Mouse (Mus musculus): ENCODE measurements around the gene Ms4a15. TPM values are rescaled to one million over a fixed set of nuclear protein-coding genes. Genes with fewer than 3 reads are reported as not detected.

Gene Ms4a15
- polyA plus RNA-seq, 1 experiment, result 1.9 TPM

DNA sequence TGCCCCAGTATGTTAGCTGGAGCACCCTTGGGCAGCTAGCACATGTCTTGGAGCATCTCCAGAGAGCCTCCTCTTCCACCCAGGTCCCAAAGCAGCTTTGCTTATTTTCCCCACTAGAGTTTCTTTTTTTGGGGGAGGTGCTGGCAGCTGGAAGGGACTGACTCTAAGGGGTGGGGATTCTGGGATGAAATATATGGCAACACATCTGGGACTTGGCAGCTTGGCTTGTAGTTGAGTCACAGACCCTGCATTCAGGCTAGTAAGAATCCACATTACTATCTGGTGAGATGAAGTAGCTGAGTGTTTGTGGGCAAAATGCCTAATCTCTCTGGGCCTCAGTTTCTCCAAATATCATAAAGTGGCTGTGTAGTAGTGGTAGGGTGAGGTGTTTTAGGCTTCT, 1.1 kb downstream of the Ms4a15 start:
- peaks cover 4% of the 10 kb centered on the region for H3K36me3 ChIP-seq (ENCODE audit: control insufficient read depth, insufficient read depth, low read length)
- no peaks in the 10 kb centered on the region for H3K27me3 ChIP-seq (ENCODE audit: control insufficient read depth, insufficient read depth, low read length)
- TF ChIP-seq POLR2A (IDR thresholded peaks at IDR 0.05; ENCODE audit: low read depth, low read length), result no peak
- no peak for TF ChIP-seq CTCF (IDR thresholded peaks at IDR 0.05; ENCODE audit: extremely low read depth, insufficient read length, insufficient replicate concordance, low read depth, low read length)
- no peak overlapping the region for H3K27ac ChIP-seq (ENCODE audit: insufficient read depth, low read depth, low read length)
- peaks cover 9% of the 10 kb centered on the region; the same call in 1 of the 2 replicates for H3K4me1 ChIP-seq (ENCODE audit: control insufficient read depth, insufficient read depth, insufficient read length, low read length)
- no peak overlapping the region for H3K4me3 ChIP-seq (ENCODE audit: low read depth, low read length)

DNA sequence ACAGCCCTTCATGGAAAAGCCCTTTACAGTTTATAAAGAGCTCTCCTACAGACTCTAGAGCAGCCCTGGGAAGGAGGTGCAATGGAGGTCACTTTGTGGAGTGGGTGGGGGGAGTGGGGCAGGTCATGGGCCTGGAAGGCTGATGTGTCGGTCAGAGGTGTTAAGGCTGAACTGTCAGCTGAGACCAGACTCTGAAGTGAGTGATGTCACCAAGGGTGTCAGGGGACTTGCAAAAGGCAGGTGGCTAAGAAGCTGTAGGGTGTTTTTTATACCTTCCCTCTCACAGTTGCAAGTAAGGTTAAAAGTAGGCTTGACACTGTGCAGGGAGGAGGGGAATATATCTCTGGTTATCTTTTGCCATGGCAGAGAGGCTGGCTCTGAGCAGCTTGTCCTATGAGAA, 2.3 kb downstream of the Ms4a15 start:
- H3K4me3 ChIP-seq (ENCODE audit: low read depth, low read length), result no peak overlapping the region
- no peak overlapping the region for H3K27ac ChIP-seq (ENCODE audit: insufficient read depth, low read depth, low read length)
- H3K4me1 ChIP-seq (ENCODE audit: control insufficient read depth, insufficient read depth, insufficient read length, low read length), result peaks cover 9% of the 10 kb centered on the region; the same call in 1 of the 2 replicates
- H3K36me3 ChIP-seq (ENCODE audit: control insufficient read depth, insufficient read depth, low read length), result 0 out of 2 replicates have a peak, but pooled peaks cover under 1% of the 10 kb centered on the region
- no peak for TF ChIP-seq POLR2A (IDR thresholded peaks at IDR 0.05; ENCODE audit: low read depth, low read length)
- TF ChIP-seq CTCF (IDR thresholded peaks at IDR 0.05; ENCODE audit: extremely low read depth, insufficient read length, insufficient replicate concordance, low read depth, low read length), result no peak
- H3K27me3 ChIP-seq (ENCODE audit: control insufficient read depth, insufficient read depth, low read length), result no peaks in the 10 kb centered on the region
- WGBS, result 54% methylated on average over 1 of the region's 1 CpGs

DNA sequence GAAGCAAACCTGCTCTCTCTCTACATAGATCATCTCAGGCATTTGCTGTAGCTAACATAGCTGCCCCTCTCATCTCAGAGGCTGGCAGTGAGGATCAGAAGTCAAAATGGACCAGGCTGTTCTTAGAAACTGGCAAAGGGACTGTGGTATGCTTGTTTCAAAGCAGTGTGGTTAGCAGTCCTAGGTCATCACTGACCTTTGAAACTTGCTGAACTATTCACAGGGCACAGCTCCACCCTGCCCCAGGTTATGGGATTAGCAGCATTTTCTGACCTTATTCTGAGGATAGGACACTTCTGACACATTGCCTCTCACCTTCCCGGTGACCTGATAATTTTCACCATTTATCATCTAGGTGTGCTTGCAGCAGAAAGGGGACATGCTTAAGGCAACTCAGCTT, 4.5 kb downstream of the Ms4a15 start:
- peaks cover 9% of the 10 kb centered on the region; the same call in 1 of the 2 replicates for H3K4me1 ChIP-seq (ENCODE audit: control insufficient read depth, insufficient read depth, insufficient read length, low read length)
- 41% methylated on average over 1 of the region's 1 CpGs for WGBS
- no peaks in the 10 kb centered on the region for H3K27me3 ChIP-seq (ENCODE audit: control insufficient read depth, insufficient read depth, low read length)
- no peak overlapping the region for H3K4me3 ChIP-seq (ENCODE audit: low read depth, low read length)
- no peaks in the 10 kb centered on the region for H3K36me3 ChIP-seq (ENCODE audit: control insufficient read depth, insufficient read depth, low read length)
- TF ChIP-seq CTCF (IDR thresholded peaks at IDR 0.05; ENCODE audit: extremely low read depth, insufficient read length, insufficient replicate concordance, low read depth, low read length) (no peak), POLR2A (IDR thresholded peaks at IDR 0.05; ENCODE audit: low read depth, low read length) (no peak)
- no peak overlapping the region for H3K27ac ChIP-seq (ENCODE audit: insufficient read depth, low read depth, low read length)

DNA sequence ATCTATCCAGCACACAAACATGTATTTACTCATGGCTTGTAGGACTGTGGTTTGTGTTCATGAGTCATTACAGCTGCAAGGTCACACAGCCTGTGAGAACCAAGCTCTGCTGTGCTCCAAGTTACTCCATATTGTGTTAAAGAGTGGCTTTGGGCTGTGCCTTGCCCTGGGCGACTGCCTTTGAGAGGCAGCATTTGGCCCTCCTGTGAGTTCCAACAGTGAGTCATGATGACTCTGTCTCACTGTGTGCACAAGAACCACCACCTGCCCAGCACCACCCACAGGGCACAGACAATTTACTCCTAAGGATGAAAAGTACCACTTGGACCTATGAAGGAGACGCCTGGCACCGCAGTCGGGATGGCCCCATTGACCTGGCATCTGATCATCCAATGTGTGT, 7.2 kb downstream of the Ms4a15 start:
- no peak overlapping the region for H3K27ac ChIP-seq (ENCODE audit: insufficient read depth, low read depth, low read length)
- no peak overlapping the region for H3K4me3 ChIP-seq (ENCODE audit: low read depth, low read length)
- H3K4me1 ChIP-seq (ENCODE audit: control insufficient read depth, insufficient read depth, insufficient read length, low read length), result peaks cover 14% of the 10 kb centered on the region
- WGBS, result 91% methylated on average over 4 of the region's 4 CpGs
- no peak for TF ChIP-seq CTCF (IDR thresholded peaks at IDR 0.05; ENCODE audit: extremely low read depth, insufficient read length, insufficient replicate concordance, low read depth, low read length)
- no peak for TF ChIP-seq POLR2A (IDR thresholded peaks at IDR 0.05; ENCODE audit: low read depth, low read length)
- no peaks in the 10 kb centered on the region for H3K36me3 ChIP-seq (ENCODE audit: control insufficient read depth, insufficient read depth, low read length)
- no peaks in the 10 kb centered on the region for H3K27me3 ChIP-seq (ENCODE audit: control insufficient read depth, insufficient read depth, low read length)

DNA sequence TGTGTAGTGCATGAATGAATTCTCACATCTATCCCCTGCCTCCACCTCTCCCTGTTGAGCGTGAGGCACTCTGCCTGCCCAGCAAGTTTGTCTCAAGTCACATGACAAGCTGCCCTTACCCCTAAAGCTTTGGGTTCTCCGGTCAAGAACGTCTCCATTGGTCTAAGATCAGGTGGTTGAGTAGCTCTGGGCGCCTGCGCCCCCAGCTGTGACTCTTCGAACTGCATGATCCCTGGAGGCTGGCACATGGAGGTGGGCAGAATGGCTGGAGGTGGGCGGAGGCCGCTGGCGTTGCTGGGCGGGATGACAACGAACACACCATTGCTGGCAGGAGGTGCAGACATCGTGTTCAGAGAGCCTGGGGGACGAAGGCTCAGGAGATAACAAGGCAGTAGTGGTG, 8.5 kb downstream of the Ms4a15 start:
- WGBS, result 93% methylated on average over 13 of the region's 13 CpGs
- H3K27ac ChIP-seq (ENCODE audit: insufficient read depth, low read depth, low read length), result no peak overlapping the region
- TF ChIP-seq POLR2A (IDR thresholded peaks at IDR 0.05; ENCODE audit: low read depth, low read length) (no peak), CTCF (IDR thresholded peaks at IDR 0.05; ENCODE audit: extremely low read depth, insufficient read length, insufficient replicate concordance, low read depth, low read length) (no peak)
- H3K36me3 ChIP-seq (ENCODE audit: control insufficient read depth, insufficient read depth, low read length), result no peaks in the 10 kb centered on the region
- H3K27me3 ChIP-seq (ENCODE audit: control insufficient read depth, insufficient read depth, low read length), result no peaks in the 10 kb centered on the region
- no peak overlapping the region for H3K4me3 ChIP-seq (ENCODE audit: low read depth, low read length)
- peaks cover 24% of the 10 kb centered on the region for H3K4me1 ChIP-seq (ENCODE audit: control insufficient read depth, insufficient read depth, insufficient read length, low read length)

DNA sequence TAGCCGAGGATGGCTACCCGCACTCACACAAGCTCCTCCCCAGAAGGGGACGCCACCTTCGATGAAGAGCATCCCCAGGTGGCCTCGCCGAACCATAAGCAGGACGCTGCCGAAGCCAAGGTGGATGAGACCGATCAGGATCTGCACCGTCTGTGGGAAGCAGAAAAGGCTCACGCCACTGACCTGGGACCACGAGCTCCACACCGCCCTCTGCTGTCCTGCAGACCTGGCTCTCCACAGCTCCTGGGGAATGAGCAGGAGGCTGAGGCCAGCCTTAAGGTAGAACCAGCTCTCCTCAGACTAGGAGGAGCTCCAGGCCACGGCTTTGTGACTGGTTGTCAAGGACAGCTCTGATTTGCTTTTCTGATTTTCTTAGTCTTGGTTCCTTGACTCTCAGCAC, 9.9 kb downstream of the Ms4a15 start:
- TF ChIP-seq CTCF (IDR thresholded peaks at IDR 0.05; ENCODE audit: extremely low read depth, insufficient read length, insufficient replicate concordance, low read depth, low read length), result peak; percentile 72
- TF ChIP-seq POLR2A (IDR thresholded peaks at IDR 0.05; ENCODE audit: low read depth, low read length), result no peak
- peak overlapping the region; percentile 36 for H3K4me3 ChIP-seq (ENCODE audit: low read depth, low read length)
- H3K4me1 ChIP-seq (ENCODE audit: control insufficient read depth, insufficient read depth, insufficient read length, low read length), result peaks cover 22% of the 10 kb centered on the region
- whole genome bisulfite sequencing, result 29% methylated on average over 14 of the region's 14 CpGs
- H3K27ac ChIP-seq (ENCODE audit: insufficient read depth, low read depth, low read length), result no peak overlapping the region
- H3K27me3 ChIP-seq (ENCODE audit: control insufficient read depth, insufficient read depth, low read length), result no peaks in the 10 kb centered on the region
- no peaks in the 10 kb centered on the region for H3K36me3 ChIP-seq (ENCODE audit: control insufficient read depth, insufficient read depth, low read length)

DNA sequence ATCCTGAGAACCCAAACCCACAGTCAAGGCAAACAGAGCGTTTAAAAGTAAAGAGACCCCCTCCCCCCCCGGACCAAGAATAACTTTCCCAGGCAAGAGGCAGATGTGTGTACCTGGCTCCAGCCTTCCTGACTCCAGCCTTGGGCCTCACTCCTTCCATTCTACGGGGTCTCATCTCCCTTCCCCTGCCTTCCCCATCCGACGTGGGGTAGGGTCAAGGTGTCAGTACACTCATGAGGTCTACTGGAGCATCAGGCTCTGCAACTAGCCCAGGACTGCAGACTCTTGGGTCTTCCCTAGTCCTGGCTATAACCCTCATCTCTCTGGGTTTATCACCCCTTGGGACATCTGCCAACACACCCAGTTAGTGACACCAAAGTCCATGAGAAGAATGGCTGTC, 12.8 kb downstream of the Ms4a15 start:
- no peak overlapping the region for H3K27ac ChIP-seq (ENCODE audit: insufficient read depth, low read depth, low read length)
- no peaks in the 10 kb centered on the region for H3K36me3 ChIP-seq (ENCODE audit: control insufficient read depth, insufficient read depth, low read length)
- TF ChIP-seq POLR2A (IDR thresholded peaks at IDR 0.05; ENCODE audit: low read depth, low read length) (no peak), CTCF (IDR thresholded peaks at IDR 0.05; ENCODE audit: extremely low read depth, insufficient read length, insufficient replicate concordance, low read depth, low read length) (no peak)
- H3K27me3 ChIP-seq (ENCODE audit: control insufficient read depth, insufficient read depth, low read length), result no peaks in the 10 kb centered on the region
- H3K4me3 ChIP-seq (ENCODE audit: low read depth, low read length), result peak overlapping the region; percentile 33
- 55% methylated on average over 5 of the region's 5 CpGs for WGBS
- peaks cover 24% of the 10 kb centered on the region for H3K4me1 ChIP-seq (ENCODE audit: control insufficient read depth, insufficient read depth, insufficient read length, low read length)

Measured in small intestine, adult 2 months (tissue).